Mouse (Mus musculus) limb, embryonic 11.5 days (tissue): ENCODE measurements around the gene H2afy2. TPM values are rescaled to one million over a fixed set of nuclear protein-coding genes. Genes with fewer than 3 reads are reported as not detected.

Experiments
- ATAC-seq: fragments of 200-750 bp; cut with Nextera tagmentation; 2 replicates; pipeline ENCODE4 v1.8.0; 2017; ENCODE audit warnings: low read depth; ENCODE audit not compliant: insufficient number of reproducible peaks, low FRiP score, low TSS enrichment
- DNase-seq: peaks from one replicate; pipeline ENCODE4 v3.0.0-alpha.2; 2015; ENCODE audit warnings: low spot score
- H3K27ac ChIP-seq: fragments of 300-500 bp; sonication (generic); replicated peaks from 2 replicates; pipeline ENCODE4 v1.5.1; 2014; ENCODE audit warnings: low read depth, mild to moderate bottlenecking, low read length
- H3K27me3 ChIP-seq: fragments of 300-500 bp; sonication (generic); 2 replicates; pipeline ENCODE4 v1.6.1; 2014; ENCODE audit warnings: mild to moderate bottlenecking, low read length, mixed read lengths; ENCODE audit not compliant: control insufficient read depth, insufficient read depth
- H3K36me3 ChIP-seq: fragments of 300-500 bp; sonication (generic); 2 replicates; pipeline ENCODE4 v1.6.1; 2014; ENCODE audit warnings: mild to moderate bottlenecking, low read length, moderate library complexity, mixed read lengths; ENCODE audit not compliant: control insufficient read depth, insufficient read depth
- H3K4me1 ChIP-seq: fragments of 300-500 bp; sonication (generic); 2 replicates; pipeline ENCODE4 v1.6.1; 2014; ENCODE audit warnings: low read length, mixed read lengths; ENCODE audit not compliant: control insufficient read depth, insufficient read depth
- H3K4me2 ChIP-seq: fragments of 300-500 bp; sonication (generic); 2 replicates; pipeline ENCODE4 v1.6.1; 2014; ENCODE audit warnings: low read depth, mild to moderate bottlenecking, moderate library complexity; ENCODE audit not compliant: severe bottlenecking
- H3K4me3 ChIP-seq: fragments of 300-500 bp; sonication (generic); 2 replicates; pipeline ENCODE4 v1.5.1; 2014; ENCODE audit warnings: low read depth, low read length
- H3K9ac ChIP-seq: fragments of 300-500 bp; sonication (generic); 2 replicates; pipeline ENCODE4 v1.6.1; 2014; ENCODE audit warnings: mild to moderate bottlenecking, low read length
- H3K9me3 ChIP-seq: fragments of 300-500 bp; sonication (generic); 2 replicates; pipeline ENCODE4 v1.6.1; 2016; ENCODE audit warnings: low read length; ENCODE audit not compliant: control insufficient read depth
- WGBS: fragments of 180-500 bp; shearing (Covaris S2); extraction: QIAGEN DNeasy Blood & Tissue Kit; methylation state at CpG from one replicate; pipeline ENCODE4 v1.1.7; 2014; 5-methylcytosine and 5-hydroxymethylcytosine counted together
- polyA plus RNA-seq: library from polyadenylated mRNA; unstranded; fragments of >200 nt; fragmentation: Nextera tagmentation; extraction: Ambion mirVana; gene quantifications from 2 replicates; pipeline ENCODE4 v1.2.1, GENCODE M21; 2014

The H2afy2 gene
- polyA plus RNA-seq, 1 experiment from 2014 or later, result 249 TPM

- no peak overlapping the region for H3K4me3 ChIP-seq
- H3K4me1 ChIP-seq, result peaks cover 5% of the 10 kb centered on the region; the same call in 1 of the 2 replicates
- H3K27ac ChIP-seq, result no peak overlapping the region
- no peak overlapping the region for H3K4me2 ChIP-seq
- WGBS, result 46% methylated on average over 10 of the region's 10 CpGs
- no peak overlapping the region for H3K9ac ChIP-seq
- ATAC-seq, result no peak
- no peaks in the 10 kb centered on the region for H3K36me3 ChIP-seq
- no peak for DNase-seq
- no peaks in the 10 kb centered on the region for H3K27me3 ChIP-seq
- no peaks in the 10 kb centered on the region for H3K9me3 ChIP-seq
These were observed 11.0 kb upstream of the H2afy2 start for GRCm38 (mm10) chr10:61794971-61795370.

DNA sequence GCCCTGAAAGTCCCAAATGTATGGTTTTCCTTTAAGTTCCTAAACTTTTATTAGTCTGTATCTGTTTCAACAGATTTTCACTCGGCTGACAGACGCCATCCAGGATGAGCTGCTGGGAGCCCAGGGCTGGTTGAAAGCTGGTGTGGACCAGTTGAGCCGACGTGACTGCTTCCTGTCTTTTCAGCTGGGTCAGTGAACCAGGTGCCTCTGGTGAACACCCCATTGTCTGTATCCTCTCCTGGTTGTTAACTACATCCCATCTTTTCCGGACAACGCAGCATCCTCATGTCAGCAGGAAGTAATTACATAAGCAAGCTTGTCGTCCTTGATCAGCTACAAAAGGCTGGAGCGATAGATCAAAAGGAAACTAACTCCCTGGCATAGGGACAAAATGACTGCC lies 9.1 kb upstream of the H2afy2 start:
- H3K4me1 ChIP-seq, result peaks cover 5% of the 10 kb centered on the region; the same call in 1 of the 2 replicates
- no peaks in the 10 kb centered on the region for H3K27me3 ChIP-seq
- H3K4me2 ChIP-seq, result no peak overlapping the region
- WGBS, result 51% methylated on average over 8 of the region's 8 CpGs
- no peaks in the 10 kb centered on the region for H3K9me3 ChIP-seq
- DNase-seq, result no peak
- H3K36me3 ChIP-seq, result no peaks in the 10 kb centered on the region
- H3K4me3 ChIP-seq, result no peak overlapping the region
- H3K27ac ChIP-seq, result no peak overlapping the region
- no peak for ATAC-seq
- H3K9ac ChIP-seq, result no peak overlapping the region

DNA sequence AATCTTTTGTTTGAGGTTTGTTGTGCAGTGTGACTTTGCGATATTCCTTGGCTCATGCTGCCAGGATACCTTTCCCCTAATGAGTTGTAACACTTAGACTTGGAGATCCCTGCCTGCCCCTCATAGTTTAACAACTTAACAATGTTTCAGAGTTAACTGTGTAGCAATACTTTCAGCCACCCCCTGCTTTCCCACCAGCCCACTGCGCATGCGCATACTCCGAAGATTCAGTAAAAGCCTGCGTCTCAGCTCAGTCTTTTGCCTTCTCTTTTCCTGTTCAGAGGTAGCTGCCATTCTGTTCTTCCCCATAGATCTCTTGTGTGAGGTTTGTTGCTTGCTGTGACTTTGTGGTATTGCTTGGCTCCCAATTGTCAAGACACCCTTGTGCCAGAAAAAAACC lies 4.6 kb upstream of the H2afy2 start:
- Histone ChIP-seq H3K4me3 (no peak overlapping the region), H3K9me3 (no peaks in the 10 kb centered on the region), H3K27me3 (no peaks in the 10 kb centered on the region), H3K4me1 (no peaks in the 10 kb centered on the region), H3K27ac (no peak overlapping the region), H3K4me2 (no peak overlapping the region), H3K9ac (no peak overlapping the region), H3K36me3 (no peaks in the 10 kb centered on the region)
- DNase-seq (no peak), ATAC-seq (no peak)
- 91% methylated on average over 5 of the region's 5 CpGs for WGBS

DNA sequence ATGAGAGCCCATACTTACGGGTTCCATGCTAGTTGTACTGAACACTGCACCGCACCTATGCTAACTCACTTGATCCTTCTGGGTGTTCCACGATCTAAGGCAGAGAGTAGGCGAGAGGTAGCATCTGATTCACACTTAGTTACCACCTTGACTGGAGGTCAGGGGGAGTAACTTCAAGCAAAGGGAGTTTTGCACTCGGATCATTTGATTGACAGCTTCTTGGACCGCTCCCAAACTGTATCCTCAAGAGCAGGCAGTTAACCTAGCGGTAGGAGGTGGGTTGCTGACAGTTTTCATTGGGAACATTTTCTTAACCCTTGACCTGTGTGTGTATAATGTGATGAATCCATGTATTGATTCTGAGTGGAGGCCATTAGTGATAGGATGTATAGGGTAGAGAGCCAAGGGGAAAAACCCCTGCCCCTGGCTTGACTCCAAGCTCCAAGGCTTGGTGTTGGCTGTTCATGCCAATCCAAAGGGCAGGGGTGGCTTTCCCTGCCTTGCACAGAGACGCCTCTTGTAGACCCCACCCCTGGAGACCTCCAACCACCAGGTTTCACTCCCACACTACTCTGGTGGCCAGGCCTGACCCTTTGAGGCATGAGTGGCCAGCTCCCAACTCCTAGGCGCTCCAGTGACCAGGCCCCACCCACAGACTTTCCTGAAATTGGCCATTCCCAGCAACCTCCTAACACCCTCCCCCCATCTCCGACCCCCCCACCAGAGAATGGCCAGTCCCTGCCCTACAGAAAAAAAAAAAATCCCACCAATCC lies 3.8 kb upstream of the H2afy2 start:
- Histone ChIP-seq H3K4me3 (no peak overlapping the region), H3K27me3 (no peaks in the 10 kb centered on the region), H3K4me2 (no peak overlapping the region), H3K9ac (no peak overlapping the region), H3K4me1 (no peaks in the 10 kb centered on the region), H3K9me3 (no peaks in the 10 kb centered on the region), H3K36me3 (no peaks in the 10 kb centered on the region), H3K27ac (no peak overlapping the region)
- WGBS, result 82% methylated on average over 10 of the region's 10 CpGs
- DNase-seq, result no peak
- ATAC-seq, result no peak

- H3K4me2 ChIP-seq, result peak overlapping the region; percentile 44
- DNase-seq, result no peak
- 24% methylated on average over 10 of the region's 10 CpGs for WGBS
- H3K27ac ChIP-seq, result no peak overlapping the region
- H3K36me3 ChIP-seq, result no peaks in the 10 kb centered on the region
- no peaks in the 10 kb centered on the region for H3K27me3 ChIP-seq
- peak overlapping the region; percentile 96 for H3K4me3 ChIP-seq
- H3K9me3 ChIP-seq, result no peaks in the 10 kb centered on the region
- ATAC-seq, result no peak
- peaks cover 4% of the 10 kb centered on the region; the same call in 1 of the 2 replicates for H3K4me1 ChIP-seq
- H3K9ac ChIP-seq, result peak overlapping the region; percentile 100
These were observed 467 bp upstream of the H2afy2 start for GRCm38 (mm10) chr10:61784414-61784813.

GRCm38 (mm10) chr10:61782799-61783611 lies 942 bp downstream of the H2afy2 start:
- H3K9me3 ChIP-seq, result no peaks in the 10 kb centered on the region
- WGBS, result under 1% methylated on average over 65 of the region's 74 CpGs

DNA sequence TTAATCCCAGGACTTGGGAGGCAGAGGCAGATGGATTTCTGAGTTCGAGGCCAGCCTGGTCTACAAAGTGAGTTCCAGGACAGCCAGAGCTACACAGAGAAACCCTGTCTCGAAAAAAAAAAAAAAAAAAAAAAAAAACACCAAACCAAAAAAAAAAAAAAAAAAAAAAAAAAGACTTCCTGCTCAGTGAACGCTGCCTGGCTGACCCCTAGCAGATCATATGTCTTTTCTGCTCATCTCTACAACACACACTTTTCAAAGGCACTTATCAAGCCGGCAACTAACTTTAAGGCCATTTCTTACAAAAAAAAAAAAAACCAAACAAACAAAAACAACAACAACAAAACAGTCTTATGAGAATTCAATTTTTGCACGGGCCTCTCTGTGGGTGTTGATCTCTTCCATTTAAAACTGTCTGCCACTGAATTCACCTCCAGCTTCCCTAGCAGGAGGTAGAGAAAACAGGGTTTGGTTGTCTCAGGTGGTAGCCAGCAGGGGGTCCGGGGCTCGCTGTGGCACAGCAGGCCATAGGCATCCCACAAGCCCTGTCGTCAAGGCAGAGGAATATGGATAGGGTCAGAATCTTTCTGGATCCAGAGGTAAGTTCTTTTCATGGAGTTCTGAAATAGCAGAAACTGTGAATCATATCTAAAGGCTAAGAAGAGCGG lies 2.4 kb downstream of the H2afy2 start:
- Histone ChIP-seq H3K4me2 (peak overlapping the region; percentile 44), H3K27ac (no peak overlapping the region), H3K9ac (no peak overlapping the region), H3K9me3 (no peaks in the 10 kb centered on the region), H3K36me3 (no peaks in the 10 kb centered on the region), H3K27me3 (no peaks in the 10 kb centered on the region), H3K4me1 (peaks cover 4% of the 10 kb centered on the region; the same call in 1 of the 2 replicates), H3K4me3 (peak overlapping the region; percentile 96; the same call in 1 of the 2 replicates)
- ATAC-seq (no peak), DNase-seq (peak; percentile 44)
- WGBS, result 21% methylated on average over 8 of the region's 9 CpGs

More at GRCm38 (mm10) chr10:61782799-61783611, 942 bp downstream of the H2afy2 start:
- DNase-seq (peak; percentile 92), ATAC-seq (peak; percentile 45; the same call in 1 of the 2 replicates)
- Histone ChIP-seq H3K4me3 (peak overlapping the region; percentile 96), H3K36me3 (no peaks in the 10 kb centered on the region), H3K4me2 (peak overlapping the region; percentile 44), H3K27ac (peak overlapping the region; percentile 98), H3K4me1 (peaks cover 4% of the 10 kb centered on the region; the same call in 1 of the 2 replicates), H3K9ac (peak overlapping the region; percentile 100), H3K27me3 (no peaks in the 10 kb centered on the region)

DNA sequence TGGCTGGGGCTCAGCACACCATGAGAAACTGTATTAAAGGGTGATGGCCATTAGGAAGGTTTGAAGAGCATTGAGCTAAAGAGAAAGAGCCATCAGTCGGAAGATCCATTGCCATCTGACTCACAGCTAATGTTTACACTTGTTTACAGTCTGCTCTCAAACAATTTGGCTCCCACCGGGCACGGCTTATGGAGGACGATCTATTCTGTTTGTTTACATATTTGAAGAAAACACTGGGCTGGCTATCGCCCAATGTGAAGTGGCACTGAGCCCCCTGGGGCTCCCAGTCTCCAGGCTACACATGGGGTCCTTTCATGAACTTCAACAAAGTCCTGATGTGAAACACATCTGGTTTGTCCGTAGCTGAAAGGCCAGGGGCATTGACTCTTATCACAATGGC lies 17.1 kb downstream of the H2afy2 start:
- H3K27me3 ChIP-seq, result no peaks in the 10 kb centered on the region
- no peak overlapping the region for H3K27ac ChIP-seq
- ATAC-seq, result no peak
- WGBS, result 58% methylated on average over 6 of the region's 6 CpGs
- no peak overlapping the region for H3K4me3 ChIP-seq
- H3K9me3 ChIP-seq, result no peaks in the 10 kb centered on the region
- no peak for DNase-seq
- no peak overlapping the region for H3K9ac ChIP-seq
- H3K36me3 ChIP-seq, result no peaks in the 10 kb centered on the region
- H3K4me1 ChIP-seq, result 0 out of 2 replicates have a peak, but pooled peaks cover 6% of the 10 kb centered on the region
- no peak overlapping the region for H3K4me2 ChIP-seq
